26 mouse cellular contexts compared by ENCODE assay signal in genomic region chr12:100873612-100874011, GRCm38 (mm10). TPM values are rescaled to one million over a fixed set of nuclear protein-coding genes. Genes with fewer than 3 reads are reported as not detected.
"Had no signal": no experiment of that assay in that cellular context is flagged by ENCODE, and none has a peak within 500 bp of the region (broad histone marks: within the 10 kb centered on the region; RNA-seq: fewer than 3 reads in every experiment).

No protein-coding gene starts in this region.

- DNase-seq: cerebellum, adult 8-10 months; cerebellum, adult 9-10 months; cerebellum, adult 9-11 months; cerebellum, postnatal 10 days; cerebellum, postnatal 14 days; cerebellum, postnatal 25 days; cerebellum, postnatal 36 days; embryo, embryonic 11 days; forebrain, postnatal 0 days; gastrocnemius, adult 2 months; gastrocnemius, postnatal 10 days; gastrocnemius, postnatal 14 days; gastrocnemius, postnatal 25 days; gastrocnemius, postnatal 36 days; heart, adult 11 months; heart, adult 2 months had no signal

- H3K4me2 ChIP-seq: embryonic facial prominence, embryonic 12.5 days; embryonic facial prominence, embryonic 13.5 days; embryonic facial prominence, embryonic 15.5 days; forebrain, embryonic 12.5 days; forebrain, embryonic 13.5 days; forebrain, embryonic 15.5 days had no signal

- H3K27me3 ChIP-seq: embryonic facial prominence, embryonic 12.5 days; embryonic facial prominence, embryonic 13.5 days; embryonic facial prominence, embryonic 15.5 days; forebrain, embryonic 12.5 days; forebrain, embryonic 13.5 days; forebrain, embryonic 15.5 days had no signal

- H3K36me3 ChIP-seq: embryonic facial prominence, embryonic 10.5 days; embryonic facial prominence, embryonic 12.5 days; embryonic facial prominence, embryonic 13.5 days; embryonic facial prominence, embryonic 15.5 days; forebrain, embryonic 10.5 days; forebrain, embryonic 12.5 days; forebrain, embryonic 15.5 days had no signal

- H3K9me3 ChIP-seq: embryonic facial prominence, embryonic 10.5 days; embryonic facial prominence, embryonic 12.5 days; embryonic facial prominence, embryonic 13.5 days; embryonic facial prominence, embryonic 15.5 days; forebrain, embryonic 12.5 days; forebrain, embryonic 15.5 days had no signal

- H3K27ac ChIP-seq: embryonic facial prominence, embryonic 10.5 days; embryonic facial prominence, embryonic 12.5 days; embryonic facial prominence, embryonic 13.5 days; embryonic facial prominence, embryonic 15.5 days; forebrain, embryonic 10.5 days; forebrain, embryonic 12.5 days; forebrain, embryonic 13.5 days; forebrain, embryonic 15.5 days; gastrocnemius, adult 2 months; heart, adult 2 months had no signal

- H3K4me3 ChIP-seq: embryonic facial prominence, embryonic 10.5 days; embryonic facial prominence, embryonic 12.5 days; embryonic facial prominence, embryonic 13.5 days; embryonic facial prominence, embryonic 15.5 days; erythroblast, embryonic 14.5 days; forebrain, embryonic 10.5 days; forebrain, embryonic 12.5 days; forebrain, embryonic 13.5 days; forebrain, embryonic 15.5 days; gastrocnemius, adult 2 months; heart, adult 2 months had no signal

- H3K4me1 ChIP-seq: embryonic facial prominence, embryonic 10.5 days; embryonic facial prominence, embryonic 12.5 days; embryonic facial prominence, embryonic 15.5 days; forebrain, embryonic 12.5 days; forebrain, embryonic 13.5 days; forebrain, embryonic 15.5 days had no signal

- H3K9ac ChIP-seq: embryonic facial prominence, embryonic 12.5 days; embryonic facial prominence, embryonic 13.5 days; embryonic facial prominence, embryonic 15.5 days; forebrain, embryonic 12.5 days; forebrain, embryonic 13.5 days; forebrain, embryonic 15.5 days; forebrain, postnatal 0 days had no signal

RNA-seq across cellular contexts. Expression of gene Gpr68, which starts 34.4 kb away (rescaled TPM):
- total RNA-seq: common myeloid progenitor, adult 5-6 weeks had no signal
- polyA plus RNA-seq: erythroblast, embryonic 14.5 days had no signal
